Mouse (Mus musculus) left cerebral cortex, postnatal 14 days (tissue): ENCODE results near the gene Litaf. TPM values are rescaled to one million over a fixed set of nuclear protein-coding genes. Genes with fewer than 3 reads are reported as not detected.

Source experiments
- DNase-seq, 2 experiments: peaks; one replicate each; pipeline ENCODE4 v3.0.0; 2021 to 2022; ENCODE audit warnings: low spot score in 2 of 2, mixed read lengths in 1 of 2
- intact Hi-C: fragments of 180-260 bp; cut with DNase I; formaldehyde crosslinking; loops from one replicate; pipeline ENCODE4 v1.15.1; 2025
- long read RNA-seq, 2 experiments: library from polyadenylated mRNA; stranded (forward); transcript quantifications; one replicate each; pipeline ENCODE4 v2.0.0; 2021
- total RNA-seq, 2 experiments: library from RNA; stranded (reverse); gene quantifications; 2 replicates each; pipeline ENCODE4 v1.2.3; 2021

Gene Litaf
- total RNA-seq = 10 to 100 TPM in 1 of 2 experiments, 1 to 10 TPM in 1; 8.0 to 10.0 TPM
- long read RNA-seq, experiment 1, transcript Litaf-201 (4 exons, 2,235 nt) = major isoform, 16 of 18 reads
- long read RNA-seq, experiment 1, partial matches to known transcripts = 0 of 18 reads
- long read RNA-seq, experiment 1, other reads (novel, unspliced or antisense) = 2 of 18 reads
- long read RNA-seq, experiment 2, transcript Litaf-201 (4 exons, 2,235 nt) = major isoform, 10 of 12 reads
- long read RNA-seq, experiment 2, partial matches to known transcripts = 1 of 12 reads
- long read RNA-seq, experiment 2, other reads (novel, unspliced or antisense) = 1 of 12 reads

DNA sequence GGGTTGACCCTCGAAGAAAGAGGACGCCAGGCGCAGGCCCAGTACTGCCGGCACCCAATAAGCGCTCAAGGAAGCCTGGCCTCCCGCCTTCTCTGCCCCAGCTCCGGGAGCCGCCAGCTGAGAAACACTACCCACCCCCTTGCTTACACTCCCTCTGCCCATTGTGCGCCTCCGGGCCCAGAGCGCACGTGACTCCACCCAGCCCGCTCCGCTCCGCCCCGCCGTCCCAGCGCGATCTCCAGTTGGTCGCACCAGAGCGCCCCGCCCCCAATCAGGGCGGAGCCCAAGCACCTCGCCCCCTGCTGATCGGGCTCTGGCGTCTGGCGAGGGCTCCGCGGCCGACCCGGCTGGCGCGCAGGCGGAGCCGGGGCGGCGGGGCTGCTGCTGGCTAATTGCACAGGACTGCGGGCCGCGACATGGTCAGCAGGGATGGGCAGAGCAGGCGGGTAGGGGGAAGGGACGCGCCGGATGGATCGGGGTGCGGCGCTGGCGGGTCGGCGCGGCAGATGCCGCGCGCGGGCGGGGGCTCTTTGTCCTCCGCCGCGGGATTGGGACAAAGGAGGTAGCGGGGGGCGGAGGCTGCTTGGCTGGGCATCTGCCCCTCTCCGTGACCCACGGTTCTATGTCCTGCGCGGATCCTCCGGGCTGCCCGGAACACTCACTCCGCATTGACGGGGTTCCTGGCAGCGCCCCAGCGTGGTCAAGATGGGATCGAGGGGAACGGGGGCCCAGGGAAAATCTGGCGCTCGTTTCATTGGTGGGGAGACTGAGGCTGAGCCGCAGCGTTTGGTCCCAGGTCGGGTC, at the start of gene Litaf:
Gene Litaf (minus strand): TSS at position 129 of the 804 bp plus-strand sequence.
- intact Hi-C loops = no loop called here
- DNase-seq = peak; percentile 98

DNA sequence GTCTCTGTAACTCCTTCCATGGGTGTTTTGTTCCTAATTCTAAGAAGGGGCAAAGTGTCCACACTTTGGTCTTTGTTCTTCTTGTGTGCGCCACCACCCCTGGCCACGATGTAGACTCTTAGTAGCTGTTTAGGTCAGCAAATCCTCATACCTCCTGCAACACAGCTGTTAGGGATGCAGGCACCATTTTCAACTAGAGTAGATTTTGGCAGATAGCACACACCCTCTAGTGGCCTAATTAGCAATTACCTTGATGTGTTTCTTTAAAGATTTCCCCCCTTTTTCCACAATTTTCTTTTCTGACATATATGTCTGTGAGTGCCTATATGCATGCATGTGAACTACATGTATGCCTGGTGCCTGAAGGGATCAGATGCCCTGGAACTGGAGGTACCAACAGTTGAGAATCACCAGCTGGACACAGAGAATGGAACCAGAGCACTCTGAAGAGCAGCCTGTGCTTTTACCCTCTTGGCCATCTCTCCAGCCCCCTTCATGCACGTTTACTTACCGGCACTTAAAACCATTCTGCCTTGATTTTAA, 43.3 kb upstream of the Litaf start:
- intact Hi-C loops = loop anchor here (1.0 to 5.0 kb wide), 2 partner anchors 73 to 237 kb away; no protein-coding TSS in a partner anchor
- DNase-seq = peak in 1 of 2 experiments; percentile 38

DNA sequence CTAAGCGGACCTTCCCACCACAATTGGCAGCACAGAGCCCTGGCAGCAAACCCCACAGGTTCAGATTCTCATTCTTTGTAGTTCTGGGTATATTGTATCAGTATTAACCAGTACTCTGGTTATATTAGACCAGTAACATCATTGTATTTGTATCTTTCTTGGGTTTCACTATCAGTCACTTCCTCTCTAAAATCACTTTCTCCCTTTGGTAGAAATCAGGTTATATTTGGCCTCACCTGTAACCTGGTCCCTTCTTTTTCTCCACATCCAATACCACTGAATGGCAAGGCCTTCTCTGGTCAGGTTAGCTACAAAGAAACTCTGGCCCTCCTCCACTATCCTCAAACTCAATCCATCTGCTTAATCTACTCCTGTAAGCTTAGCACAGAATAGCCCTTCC, 38.9 kb upstream of the Litaf start:
- no peak for DNase-seq
- intact Hi-C loops = loop anchor here (5.0 kb wide), 1 partner anchor 233 kb away; no protein-coding TSS in a partner anchor

DNA sequence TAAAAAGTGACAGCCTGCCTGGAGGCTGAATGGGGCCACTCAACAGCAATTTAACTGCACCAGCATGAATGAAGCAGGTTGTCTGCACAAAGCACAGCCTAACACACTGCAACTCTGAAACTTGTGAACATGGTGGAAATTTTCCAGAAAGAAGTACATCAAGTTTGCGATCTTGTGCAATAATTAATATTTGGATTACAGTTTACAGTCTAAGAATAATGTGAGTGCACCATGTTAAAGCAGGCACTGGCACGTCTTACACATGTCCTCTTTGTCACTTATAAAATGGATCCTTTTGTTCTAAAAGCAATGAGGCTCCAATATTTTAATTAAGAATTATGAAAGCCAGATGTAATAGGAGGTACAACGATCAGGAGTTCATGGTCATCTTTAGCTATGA, 31.3 kb upstream of the Litaf start:
- no peak for DNase-seq
- intact Hi-C loops = no loop called here

DNA sequence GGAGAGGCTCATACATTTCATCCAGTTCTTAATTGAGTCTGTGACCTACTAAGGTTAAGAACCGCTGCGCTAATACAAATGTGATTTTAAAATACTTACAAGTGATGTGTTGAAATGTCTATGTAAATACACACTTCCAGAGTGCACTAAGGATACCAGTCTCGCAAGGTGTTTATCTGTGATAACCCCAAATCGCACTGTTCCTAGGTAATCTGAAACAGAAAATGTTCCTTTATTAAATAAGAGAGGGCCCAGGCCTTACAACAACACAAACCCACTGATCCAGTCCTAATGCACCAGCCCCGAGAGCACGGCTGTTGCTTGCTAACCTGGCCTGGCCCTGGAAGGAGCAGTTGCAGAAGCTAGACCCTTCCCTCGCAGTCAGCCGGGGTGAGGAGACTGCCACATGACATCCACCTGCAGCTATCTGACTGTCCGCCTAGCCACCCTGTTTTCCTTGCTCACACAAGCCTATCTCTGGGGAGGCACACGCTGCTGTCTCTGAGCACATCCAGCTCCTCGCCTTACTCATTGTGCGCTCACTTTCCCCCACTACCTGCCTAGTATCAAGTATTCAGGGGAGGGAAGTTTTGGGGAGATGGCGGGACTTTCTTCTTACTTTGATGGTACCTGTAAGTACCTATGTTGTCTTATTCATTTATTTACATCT, 27.9 kb upstream of the Litaf start:
- intact Hi-C loops = no loop called here
- no peak for DNase-seq

DNA sequence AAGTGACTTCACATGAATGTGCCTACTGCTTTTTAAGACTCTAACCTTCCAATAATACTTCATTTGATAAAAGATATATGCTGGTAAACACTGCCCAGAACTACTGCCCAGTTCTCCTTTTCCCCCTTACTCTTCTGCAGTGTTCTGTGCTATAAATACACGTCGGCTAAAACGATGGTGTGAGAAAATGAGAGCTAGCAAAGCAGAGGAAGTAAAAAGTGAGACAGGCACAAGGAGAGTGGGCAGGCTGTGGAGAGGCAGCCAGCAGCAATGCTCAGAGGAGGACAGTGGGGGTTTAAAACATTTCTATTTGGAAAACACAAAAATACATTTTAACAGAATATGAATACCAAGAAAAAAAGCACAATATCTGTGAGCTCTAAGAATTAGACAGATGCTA, 26.6 kb upstream of the Litaf start:
- intact Hi-C loops = no loop called here
- peak; percentile 60 to 79 for DNase-seq

DNA sequence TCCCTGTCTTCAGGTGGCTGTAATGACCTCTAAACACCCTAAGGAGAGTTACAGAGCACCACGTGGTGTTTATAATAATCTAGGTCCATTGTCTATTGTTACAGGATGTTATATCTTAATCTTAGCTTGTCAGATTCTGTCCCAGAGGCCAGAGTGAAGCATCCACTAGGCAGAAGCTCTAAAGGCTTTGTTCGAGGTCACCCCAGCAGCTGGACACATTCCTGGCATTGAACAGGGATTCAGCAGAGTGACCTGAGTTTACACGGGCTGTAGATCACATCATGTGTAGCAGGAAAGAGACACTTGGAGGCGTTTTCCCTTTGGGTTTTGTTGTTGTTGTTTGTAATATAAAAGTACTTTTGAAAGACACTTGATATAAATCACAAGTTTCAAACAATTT, 26.1 kb upstream of the Litaf start:
- DNase-seq = no peak
- intact Hi-C loops = no loop called here

DNA sequence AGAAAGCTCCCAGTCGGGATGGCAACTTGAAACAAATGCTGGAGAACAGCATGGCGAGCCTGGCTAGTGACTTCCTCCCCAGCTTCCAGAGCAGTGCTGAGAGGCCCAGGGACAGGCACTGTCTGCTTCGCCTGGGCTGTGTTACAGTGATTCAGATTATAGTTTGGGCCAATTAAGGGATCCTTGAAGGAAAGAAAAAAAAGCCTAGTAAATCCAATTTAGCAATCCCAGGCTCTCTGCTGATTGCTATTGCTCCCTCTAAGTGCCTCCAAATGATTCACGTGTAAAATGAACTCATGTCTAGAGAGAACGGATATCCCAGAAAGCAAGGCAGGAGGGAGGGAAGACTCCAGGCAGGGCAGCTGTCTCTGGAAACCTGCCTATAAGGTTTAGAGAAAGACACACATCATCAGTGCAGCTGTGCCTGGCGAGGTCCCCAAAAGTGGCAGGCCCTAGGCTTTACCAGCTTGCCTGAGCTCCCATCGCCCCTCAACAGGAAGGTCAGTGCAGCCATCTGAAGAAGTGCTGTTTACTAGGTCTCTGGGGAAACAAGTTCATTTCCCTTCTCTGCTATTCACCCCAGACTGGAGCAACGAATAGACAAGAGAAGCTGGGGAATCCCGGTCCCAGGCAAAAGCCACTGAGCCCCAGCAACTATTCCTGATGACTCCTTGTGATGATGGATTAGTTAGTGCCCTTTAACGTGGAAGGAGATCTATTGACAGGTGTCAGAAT, 25.0 kb upstream of the Litaf start:
- no peak for DNase-seq
- intact Hi-C loops = no loop called here

DNA sequence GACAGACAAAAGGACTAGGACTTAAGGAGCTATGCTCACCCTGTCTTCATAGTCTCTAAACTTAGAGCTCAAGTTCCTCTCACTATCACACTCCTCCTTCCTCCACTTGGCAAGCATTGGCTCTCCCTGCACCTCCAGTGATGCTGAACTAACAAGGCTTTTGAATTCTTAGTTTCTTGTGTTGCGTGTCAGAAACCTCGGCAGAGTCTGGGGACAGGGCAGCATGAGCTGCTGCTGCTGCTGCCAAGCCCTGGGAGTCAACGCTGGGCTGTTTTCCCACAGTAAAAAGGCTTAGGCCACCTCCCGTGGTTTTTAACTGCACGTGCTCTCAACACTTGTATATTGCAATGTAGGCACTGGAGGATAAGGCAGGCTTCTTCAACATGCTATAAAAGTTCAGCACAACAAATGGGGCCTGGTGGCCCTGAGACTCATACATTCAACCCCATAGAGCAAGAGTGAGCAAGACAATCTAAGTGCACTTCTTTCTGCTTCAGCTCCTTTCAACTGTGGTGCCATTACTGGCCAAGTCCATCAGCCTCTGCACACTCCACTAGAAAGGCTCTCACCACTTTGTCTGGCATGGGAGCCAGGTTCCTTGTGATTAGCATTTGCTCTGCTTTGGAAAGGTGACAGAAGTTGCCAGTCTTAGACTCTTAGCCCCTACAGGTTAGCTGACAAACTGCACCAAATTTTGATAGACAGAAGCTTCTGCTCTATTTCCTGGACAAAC, 21.1 kb upstream of the Litaf start:
- intact Hi-C loops = no loop called here
- DNase-seq = no peak

DNA sequence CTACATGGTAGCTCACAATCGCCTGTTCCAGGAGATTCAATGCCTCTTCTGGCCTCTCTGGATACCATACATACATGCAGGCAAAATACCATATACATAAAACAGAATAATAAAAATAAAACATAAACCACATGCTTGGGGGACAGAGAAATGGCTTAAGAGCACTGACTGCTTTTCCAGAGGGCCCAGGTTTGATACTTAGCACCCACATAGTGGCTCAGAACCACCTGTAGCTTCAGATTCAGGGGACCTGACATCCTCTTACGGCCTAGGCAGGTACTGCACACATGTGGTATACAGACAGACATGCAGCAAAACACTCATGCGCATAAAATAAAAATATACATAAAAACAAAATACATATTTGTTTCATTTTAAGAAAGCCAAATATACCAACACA, 20.3 kb upstream of the Litaf start:
- DNase-seq = no peak
- intact Hi-C loops = no loop called here

DNA sequence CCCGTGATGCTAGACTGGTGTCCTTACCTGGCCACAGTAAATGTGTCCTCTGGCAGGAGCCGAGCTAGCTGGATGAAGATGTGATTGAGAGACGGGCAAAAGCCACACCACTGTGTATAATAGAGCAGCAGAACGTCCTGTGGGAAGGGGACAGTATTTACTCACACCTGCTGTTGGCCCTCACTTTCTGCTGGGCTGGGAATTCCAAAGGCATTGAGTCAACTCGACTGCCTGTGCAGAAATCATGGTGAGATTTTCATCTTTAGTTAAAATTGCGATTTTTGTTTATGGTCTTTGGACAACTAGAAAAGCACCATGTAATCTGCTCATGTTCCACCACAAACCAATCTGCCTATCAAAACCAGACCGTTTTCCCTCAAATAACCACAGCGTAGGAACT, 18.2 kb upstream of the Litaf start:
- intact Hi-C loops = no loop called here
- DNase-seq = no peak

DNA sequence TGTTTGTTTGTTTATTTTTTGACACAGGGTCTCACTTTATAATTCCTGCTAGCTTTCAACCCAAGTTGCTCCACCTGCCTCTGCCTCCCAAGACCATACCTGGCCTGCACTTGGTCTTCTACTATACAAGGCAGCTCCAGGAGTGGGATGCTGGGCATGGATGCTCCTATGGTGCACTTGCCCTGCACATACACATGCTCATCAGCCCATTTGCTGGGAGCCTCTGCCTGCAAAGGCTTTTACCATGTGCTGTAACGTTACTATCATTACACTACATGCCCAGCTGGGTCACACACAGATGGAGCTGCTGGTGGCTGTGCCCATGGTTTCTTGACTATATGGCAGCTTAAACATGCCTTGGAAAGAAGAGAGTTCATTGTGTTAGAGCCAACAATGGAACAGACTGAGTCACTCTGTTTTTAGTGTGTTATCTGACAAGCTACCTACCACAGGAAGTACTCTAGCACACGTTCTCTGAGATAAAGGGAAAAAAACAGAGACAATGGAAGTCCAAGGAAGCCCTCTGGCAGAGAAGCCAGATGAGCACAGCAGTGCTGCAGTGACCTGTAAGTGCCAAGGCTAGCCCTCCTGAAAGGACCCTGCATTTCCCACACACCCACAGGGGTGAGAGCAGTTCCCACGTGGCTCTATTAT, 12.4 kb upstream of the Litaf start:
- intact Hi-C loops = no loop called here

DNA sequence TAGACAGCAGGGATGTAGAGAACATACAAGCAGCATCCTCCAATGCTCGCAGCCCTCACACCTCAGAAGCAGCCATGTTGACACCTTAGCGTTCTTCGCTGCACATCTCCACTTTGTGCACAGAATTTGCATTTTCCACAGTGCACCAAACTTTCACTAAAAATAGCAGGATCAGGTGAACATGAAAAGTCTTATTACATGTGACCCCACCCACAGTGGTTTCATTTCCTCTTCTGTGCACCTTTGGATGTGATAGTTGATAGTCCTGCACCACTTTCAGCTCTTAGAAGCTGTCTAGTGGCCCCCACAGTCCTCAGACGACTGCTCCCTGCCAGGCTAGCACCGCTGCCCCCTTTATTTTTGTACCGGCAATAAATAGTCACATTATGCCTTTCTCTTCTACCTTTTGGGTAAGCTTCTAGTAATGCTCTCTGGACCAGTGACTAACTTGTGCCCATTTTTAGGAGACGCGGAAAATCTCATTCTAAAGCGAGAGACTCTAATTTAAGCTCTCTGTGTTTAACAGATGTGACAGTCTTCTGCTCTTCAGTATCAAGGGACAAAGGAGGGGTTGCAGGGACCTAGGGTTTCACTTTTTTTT, 11.7 kb upstream of the Litaf start:
- DNase-seq = no peak
- intact Hi-C loops = no loop called here

More for the DNA sequence above, 12.4 kb upstream of the Litaf start:
- DNase-seq = no peak

DNA sequence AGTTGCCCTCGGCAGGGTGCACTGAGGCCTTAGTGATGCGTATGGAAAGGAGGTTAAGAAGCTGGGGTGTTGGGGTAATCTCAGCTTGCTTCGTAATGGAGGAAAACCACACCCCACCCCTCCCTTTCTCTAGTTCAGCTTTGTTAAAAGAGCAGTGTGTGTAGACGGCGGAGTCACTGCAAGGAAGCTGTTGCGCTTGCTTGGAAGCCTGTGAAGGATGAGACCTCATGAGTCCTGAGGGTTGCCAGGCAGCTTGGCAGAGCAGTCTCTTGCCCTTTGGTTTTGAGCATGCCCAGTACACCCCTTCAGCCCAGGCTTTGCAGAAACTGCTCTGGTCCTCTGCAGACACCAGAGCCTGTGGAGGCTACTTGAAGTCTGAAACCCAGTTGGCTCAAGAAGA, 7.1 kb upstream of the Litaf start:
- DNase-seq = no peak
- intact Hi-C loops = no loop called here

DNA sequence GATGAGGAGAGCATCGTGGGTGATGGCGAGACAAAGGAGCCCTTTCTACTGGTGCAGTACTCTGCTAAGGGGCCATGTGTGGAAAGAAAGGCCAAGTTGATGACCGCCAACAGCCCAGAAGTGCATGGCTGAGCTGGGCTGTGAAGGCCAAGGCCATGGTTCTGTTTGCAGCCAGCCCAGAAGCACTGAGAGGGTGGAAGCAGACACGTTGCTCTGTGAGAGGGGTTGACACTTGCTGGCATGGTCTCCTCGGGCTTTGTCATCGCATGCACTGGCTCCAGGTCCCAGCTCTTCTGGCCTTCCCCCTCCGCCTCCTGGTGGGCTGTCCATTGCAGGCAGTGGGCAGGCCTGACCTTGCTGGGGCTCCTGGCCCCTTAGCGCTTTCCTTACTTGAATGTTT, 6.5 kb upstream of the Litaf start:
- intact Hi-C loops = no loop called here

DNA sequence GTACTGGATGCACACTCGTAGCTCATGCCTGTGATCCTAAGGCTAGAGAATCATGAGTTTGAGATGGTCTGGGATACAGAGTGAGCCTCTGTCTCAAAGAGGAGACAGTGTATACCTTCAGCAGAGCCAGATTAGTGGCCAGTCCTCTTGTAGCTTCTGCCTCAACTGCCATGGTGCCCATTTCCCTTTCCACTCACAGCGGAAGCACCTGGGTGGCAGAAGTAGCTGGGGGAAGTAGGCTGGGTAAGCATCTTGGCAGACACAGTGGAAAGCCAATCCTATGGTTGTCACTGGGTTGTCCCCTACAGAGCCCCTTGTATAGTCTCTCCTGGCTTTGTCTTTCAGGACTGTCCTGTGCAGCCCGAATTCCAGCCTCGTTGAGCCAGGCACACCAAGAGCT, 5.9 kb upstream of the Litaf start:
- DNase-seq = no peak
- intact Hi-C loops = no loop called here

More for the DNA sequence above, 6.5 kb upstream of the Litaf start:
- DNase-seq = no peak

DNA sequence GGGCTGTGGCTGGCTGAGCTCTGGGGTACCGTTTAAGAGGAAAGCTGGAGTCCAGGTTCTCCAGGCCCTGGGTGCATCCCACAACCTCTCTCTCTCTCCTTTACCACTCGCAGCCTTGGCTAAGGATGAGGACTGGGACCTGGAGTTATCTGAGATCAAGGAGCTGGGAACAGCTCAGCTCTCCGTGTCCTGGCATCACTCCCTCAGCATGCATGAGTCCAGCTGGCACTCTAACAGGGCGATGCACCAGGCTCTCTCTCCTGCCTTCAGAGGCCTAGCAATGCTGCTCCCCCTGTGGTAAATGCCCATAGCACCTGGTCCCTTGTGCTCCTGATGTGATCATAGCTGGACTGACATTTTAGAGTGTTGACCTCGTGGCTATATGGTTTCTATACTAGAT, 5.2 kb upstream of the Litaf start:
- no peak for DNase-seq
- intact Hi-C loops = no loop called here
